ENCODE assay signal across 9 mouse cellular contexts in the genomic region with DNA sequence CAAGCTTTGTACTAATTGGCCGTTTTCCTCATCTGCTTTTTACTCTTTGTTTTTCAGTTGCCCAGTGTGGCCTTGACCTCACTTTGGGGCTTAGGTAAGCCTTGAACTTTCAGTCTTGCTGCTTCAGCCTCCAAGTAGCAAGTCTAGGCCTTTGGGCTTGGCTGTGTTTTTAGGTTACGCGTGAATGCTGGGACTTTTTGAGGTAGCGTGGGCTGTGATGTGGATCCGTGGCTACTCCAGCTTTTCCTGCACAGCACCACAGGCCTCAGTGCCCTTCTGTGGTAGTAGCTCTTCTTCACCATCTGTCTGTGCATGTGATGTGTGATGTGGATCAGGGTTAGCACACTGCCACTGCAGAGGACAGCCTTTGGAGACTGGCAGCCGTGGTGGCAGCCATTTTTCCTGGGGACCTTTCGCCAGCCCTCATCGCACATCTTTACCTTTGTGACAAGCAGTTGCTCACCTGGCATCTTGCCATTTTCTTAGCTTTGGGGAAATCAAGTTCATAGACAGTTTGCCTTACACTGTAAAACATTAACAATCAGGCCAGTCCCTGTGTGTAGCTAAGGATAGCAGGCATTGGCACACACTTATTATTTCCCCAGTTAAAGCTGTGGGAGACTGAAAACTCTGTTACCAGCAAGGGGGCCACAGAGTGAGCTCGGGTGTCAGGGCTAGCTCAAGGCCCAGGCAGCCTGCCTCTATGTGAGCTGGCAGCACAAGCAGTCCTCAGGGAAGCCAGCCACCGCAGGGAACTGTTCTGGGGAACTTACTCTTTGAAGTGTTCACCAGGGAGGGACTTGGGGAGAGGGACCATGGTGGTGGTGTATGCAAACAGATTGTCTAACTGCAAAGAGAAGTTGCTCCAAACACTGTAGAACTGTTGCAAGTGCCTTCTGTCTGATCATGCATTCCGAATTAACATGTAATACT.
DNase-seq lines count a peak whose midpoint lies in the region; ATAC-seq and TF ChIP-seq lines count a peak whose summit lies in the region.
"Had no signal": no experiment of that assay in that cellular context is flagged by ENCODE, and none has a peak within 500 bp of the region (broad histone marks: within the 10 kb centered on the region; RNA-seq: fewer than 3 reads in every experiment).

No protein-coding gene starts in this region.

- WGBS in midbrain, embryonic 10.5 days = 80% methylated on average over 11 of the region's 11 CpGs
- 79% methylated on average over 11 of the region's 11 CpGs for WGBS in midbrain, embryonic 11.5 days
- WGBS in intestine, embryonic 15.5 days = 72% methylated on average over 11 of the region's 11 CpGs
- WGBS in olfactory bulb, adult 2 months = 58% methylated on average over 11 of the region's 11 CpGs
- WGBS in thymus, adult 2 months = 78% methylated on average over 11 of the region's 11 CpGs

- ATAC-seq in midbrain, embryonic 11.5 days (ENCODE audit: low FRiP score) = no peak
- ATAC-seq in intestine, embryonic 15.5 days = peak; percentile 58

- H3K36me3 ChIP-seq in midbrain, embryonic 10.5 days = peaks cover 8% of the 10 kb centered on the region
- H3K36me3 ChIP-seq in midbrain, embryonic 11.5 days (ENCODE audit: control insufficient read depth, insufficient read depth, low read length) = no peaks in the 10 kb centered on the region
- no peaks in the 10 kb centered on the region for H3K36me3 ChIP-seq in intestine, embryonic 15.5 days
- H3K36me3 ChIP-seq in thymus, adult 2 months (ENCODE audit: control insufficient read depth, insufficient read depth, low read length) = no peaks in the 10 kb centered on the region

- peak overlapping the region; percentile 42; the same call in 1 of the 2 replicates for H3K27ac ChIP-seq in midbrain, embryonic 10.5 days (replicated peaks)
- H3K27ac ChIP-seq in midbrain, embryonic 11.5 days (ENCODE audit: low read depth, low read length) = no peak overlapping the region
- no peak overlapping the region for H3K27ac ChIP-seq in intestine, embryonic 15.5 days
- H3K27ac ChIP-seq in olfactory bulb, adult 2 months (ENCODE audit: insufficient read depth, low read depth, low read length) = peak overlapping the region; percentile 56
- no peak overlapping the region for H3K27ac ChIP-seq in thymus, adult 2 months (ENCODE audit: control insufficient read depth, insufficient read depth, low read length)

- no peak for TF ChIP-seq CTCF in olfactory bulb, adult 2 months (IDR thresholded peaks at IDR 0.05; ENCODE audit: insufficient read depth, low read depth, low read length)
- TF ChIP-seq CTCF in thymus, adult 2 months (IDR thresholded peaks at IDR 0.05; ENCODE audit: borderline replicate concordance, control insufficient read depth, extremely low read depth, insufficient read depth, low read length, poor library complexity) = no peak

- TF ChIP-seq POLR2A in olfactory bulb, adult 2 months (IDR thresholded peaks at IDR 0.05; ENCODE audit: insufficient read depth, low read depth, low read length) = no peak
- no peak for TF ChIP-seq POLR2A in thymus, adult 2 months (IDR thresholded peaks at IDR 0.05; ENCODE audit: control insufficient read depth, extremely low read depth, insufficient read depth, low read length, poor library complexity)

- DNase-seq in gastrocnemius, adult 18-20 months (ENCODE audit: low spot score) = peak; percentile 30
- DNase-seq in gastrocnemius, postnatal 10 days = no peak
- DNase-seq in midbrain, embryonic 10.5 days (ENCODE audit: low spot score) = no peak
- DNase-seq in midbrain, embryonic 11.5 days (ENCODE audit: low spot score, missing footprints) = no peak
- no peak for DNase-seq in thymus, adult 2 months
- no peak for DNase-seq in retina, embryonic 14.5 days (ENCODE audit: low spot score)

- H3K27me3 ChIP-seq in midbrain, embryonic 10.5 days (ENCODE audit: low read depth, poor library complexity, severe bottlenecking) = no peaks in the 10 kb centered on the region
- no peaks in the 10 kb centered on the region for H3K27me3 ChIP-seq in midbrain, embryonic 11.5 days (ENCODE audit: control insufficient read depth, insufficient read depth, low read length)
- no peaks in the 10 kb centered on the region for H3K27me3 ChIP-seq in intestine, embryonic 15.5 days (replicated peaks)
- no peaks in the 10 kb centered on the region for H3K27me3 ChIP-seq in thymus, adult 2 months (ENCODE audit: control insufficient read depth, insufficient read depth, low read length)
- H3K27me3 ChIP-seq: CH12.LX had no signal

- no peak overlapping the region for H3K9ac ChIP-seq in midbrain, embryonic 11.5 days (ENCODE audit: low read length)
- H3K9ac ChIP-seq in intestine, embryonic 15.5 days = no peak overlapping the region

- no peak overlapping the region for H3K4me2 ChIP-seq in midbrain, embryonic 11.5 days
- H3K4me2 ChIP-seq in intestine, embryonic 15.5 days (replicated peaks) = no peak overlapping the region

- H3K4me1 ChIP-seq in midbrain, embryonic 10.5 days = peaks cover 55% of the 10 kb centered on the region
- H3K4me1 ChIP-seq in midbrain, embryonic 11.5 days (ENCODE audit: control insufficient read depth, insufficient read depth, low read length) = peaks cover 16% of the 10 kb centered on the region
- H3K4me1 ChIP-seq in intestine, embryonic 15.5 days (replicated peaks) = peaks cover 27% of the 10 kb centered on the region
- H3K4me1 ChIP-seq in olfactory bulb, adult 2 months (ENCODE audit: control insufficient read depth, insufficient read depth, low read length) = peaks cover 42% of the 10 kb centered on the region
- peaks cover 46% of the 10 kb centered on the region for H3K4me1 ChIP-seq in thymus, adult 2 months (replicated peaks; ENCODE audit: control insufficient read depth, insufficient read depth, low read length)

- H3K4me3 ChIP-seq in midbrain, embryonic 10.5 days = no peak overlapping the region
- H3K4me3 ChIP-seq in midbrain, embryonic 11.5 days (ENCODE audit: low read depth, low read length) = no peak overlapping the region
- no peak overlapping the region for H3K4me3 ChIP-seq in intestine, embryonic 15.5 days (replicated peaks)
- no peak overlapping the region for H3K4me3 ChIP-seq in olfactory bulb, adult 2 months (ENCODE audit: insufficient read depth, low read depth, low read length)
- no peak overlapping the region for H3K4me3 ChIP-seq in thymus, adult 2 months (ENCODE audit: control insufficient read depth, insufficient read depth, low read length)

- H3K9me3 ChIP-seq in midbrain, embryonic 10.5 days (replicated peaks) = no peaks in the 10 kb centered on the region
- H3K9me3 ChIP-seq in midbrain, embryonic 11.5 days (ENCODE audit: control insufficient read depth, low read length) = no peaks in the 10 kb centered on the region
- no peaks in the 10 kb centered on the region for H3K9me3 ChIP-seq in intestine, embryonic 15.5 days

Comparison
In these comparisons a context has a peak if more than half of its experiments do, and no peak if none do; other contexts are left out.
1. H3K27ac ChIP-seq: peak in midbrain, embryonic 10.5 days (single experiment) and olfactory bulb, adult 2 months (single experiment); none in midbrain, embryonic 11.5 days (single experiment), intestine, embryonic 15.5 days (single experiment) and thymus, adult 2 months (single experiment).